Mouse (Mus musculus) ES-E14 (cell line): ENCODE measurements around the gene Ptges3l. TPM values are rescaled to one million over a fixed set of nuclear protein-coding genes. Genes with fewer than 3 reads are reported as not detected.

Experiments
- DNase-seq: peaks from one replicate; pipeline ENCODE4 v3.0.0-alpha.2; 2013; ENCODE audit warnings: low read depth, low spot score
- H3K27ac ChIP-seq: 2 replicates; pipeline ENCODE4 v1.5.1; 2012; ENCODE audit warnings: low read depth, mild to moderate bottlenecking, low read length, moderate library complexity, mixed read lengths; ENCODE audit not compliant: poor library complexity, insufficient read depth, severe bottlenecking
- H3K36me3 ChIP-seq: 2 replicates; pipeline ENCODE4 v1.6.1; 2012; ENCODE audit warnings: mild to moderate bottlenecking, low read length, moderate library complexity, mixed read lengths; ENCODE audit not compliant: control insufficient read depth, poor library complexity, insufficient read depth, severe bottlenecking
- H3K4me1 ChIP-seq, 2 experiments: fragments of 150-350 bp in 1 of 2; sonication (generic) in 1 of 2; 2 replicates each; pipeline ENCODE4 v1.6.1; 2012; ENCODE audit warnings: low read length in 2 of 2, mild to moderate bottlenecking in 1 of 2, mixed read lengths in 1 of 2; ENCODE audit not compliant: control insufficient read depth in 2 of 2, insufficient read depth in 2 of 2, poor library complexity in 1 of 2
- H3K4me3 ChIP-seq, 2 experiments: fragments of 150-350 bp in 1 of 2; sonication (generic) in 1 of 2; 2 replicates each; pipeline ENCODE4 v1.5.1; 2012; ENCODE audit warnings: low read length in 2 of 2, low read depth in 1 of 2, mild to moderate bottlenecking in 1 of 2, mixed read lengths in 1 of 2; ENCODE audit not compliant: insufficient read depth in 1 of 2, poor library complexity in 1 of 2, severe bottlenecking in 1 of 2
- H3K9ac ChIP-seq: 2 replicates; pipeline ENCODE4 v1.6.1; 2012; ENCODE audit warnings: low read depth, mild to moderate bottlenecking, low read length, mixed read lengths; ENCODE audit not compliant: poor library complexity, insufficient read depth, severe bottlenecking
- H3K9me3 ChIP-seq: fragments of 150-350 bp; sonication (generic); 2 replicates; pipeline ENCODE4 v1.6.1; 2012; ENCODE audit warnings: low read depth, mild to moderate bottlenecking, low read length; ENCODE audit not compliant: control insufficient read depth, insufficient read depth
- CHD2 ChIP-seq: IDR thresholded peaks from 2 replicates; pipeline ENCODE4 v1.6.1; 2014; ENCODE audit warnings: mild to moderate bottlenecking, low read depth, low read length, inconsistent platforms
- HCFC1 ChIP-seq: IDR thresholded peaks from 2 replicates; pipeline ENCODE4 v1.6.1; 2012; ENCODE audit warnings: low read length, inconsistent platforms, borderline replicate concordance; ENCODE audit not compliant: insufficient read depth
- MAFK ChIP-seq: IDR thresholded peaks from 2 replicates; pipeline ENCODE4 v1.6.1; 2014; ENCODE audit warnings: mild to moderate bottlenecking, low read depth, low read length, inconsistent platforms; ENCODE audit not compliant: insufficient read depth
- ZC3H11A ChIP-seq: IDR thresholded peaks from 2 replicates; pipeline ENCODE4 v1.6.1; 2012; ENCODE audit warnings: low read depth, mild to moderate bottlenecking, inconsistent platforms, low read length, borderline replicate concordance
- ZNF384 ChIP-seq: IDR thresholded peaks from 2 replicates; pipeline ENCODE4 v1.6.1; 2012; ENCODE audit warnings: low read depth, low read length, inconsistent platforms
- in situ Hi-C, 2 experiments: fragments of 600-800 bp; cut with MboI; formaldehyde crosslinking; loops; one replicate each; pipeline ENCODE4 v1.15.1; 2025; ENCODE audit warnings: low sequenced_read_pairs in 2 of 2, inconsistent platforms in 1 of 2; ENCODE audit not compliant: unreplicated experiment in 2 of 2
- total RNA-seq: library from RNA; depleted of rRNA; stranded (reverse); fragments of 300-350 nt; gene quantifications from 2 replicates; pipeline ENCODE4 v1.2.3, GENCODE M21; 2012; rRNA removed

The Ptges3l gene
- total RNA-seq, 1 experiment: 3.2 TPM

- in situ Hi-C loops: no loop called here
- H3K4me3 ChIP-seq: no peak overlapping the region
Observed at GRCm38 (mm10) chr11:101374421-101374938, 50.7 kb downstream of the Ptges3l start.

GRCm38 (mm10) chr11:101370141-101370540 lies 55.0 kb downstream of the Ptges3l start:
- Histone ChIP-seq H3K36me3 (no peaks in the 10 kb centered on the region), H3K9ac (no peak overlapping the region), H3K9me3 (no peaks in the 10 kb centered on the region), H3K4me1 (no peaks in the 10 kb centered on the region), H3K4me3 (no peak overlapping the region), H3K27ac (no peak overlapping the region)
- DNase-seq: no peak
- TF ChIP-seq ZC3H11A (no peak), CHD2 (no peak), MAFK (no peak)
- in situ Hi-C loops: no loop called here

More at GRCm38 (mm10) chr11:101374421-101374938, 50.7 kb downstream of the Ptges3l start:
- no peaks in the 10 kb centered on the region for H3K36me3 ChIP-seq
- H3K27ac ChIP-seq: no peak overlapping the region
- no peak overlapping the region for H3K9ac ChIP-seq
- TF ChIP-seq ZNF384 (no peak), HCFC1 (no peak), CHD2 (no peak), ZC3H11A (no peak), MAFK (no peak)
- no peak for DNase-seq
- no peaks in the 10 kb centered on the region for H3K4me1 ChIP-seq
- H3K9me3 ChIP-seq: no peaks in the 10 kb centered on the region

Other genes starting within 250 kb of the Ptges3l start
- 0.31 TPM in 1 of 2 replicates, not detected in the other for gene Ccr10, start 249.9 kb downstream of the Ptges3l start, total RNA-seq
- 18.3 and 18.9 TPM in 2 replicates for gene Ezh1, start 198.9 kb downstream of the Ptges3l start, total RNA-seq
- 4.0 and 5.6 TPM in 2 replicates for gene Ramp2, start 179.3 kb downstream of the Ptges3l start, total RNA-seq
- 105 and 135 TPM in 2 replicates for gene Vps25, start 171.6 kb downstream of the Ptges3l start, total RNA-seq
- gene Wnk4, start 164.8 kb downstream of the Ptges3l start, total RNA-seq: 0.49 and 1.1 TPM in 2 replicates
- 2.1 and 2.4 TPM in 2 replicates for gene Cntd1, start 146.3 kb downstream of the Ptges3l start, total RNA-seq
- 107 and 139 TPM in 2 replicates for gene Coa3, start 146.2 kb downstream of the Ptges3l start, total RNA-seq
- 80.6 and 89.2 TPM in 2 replicates for gene Becn1, start 123.0 kb downstream of the Ptges3l start, total RNA-seq
- 40.0 and 57.0 TPM in 2 replicates for gene Psme3, start 109.1 kb downstream of the Ptges3l start, total RNA-seq
- gene Aoc2, start 100.3 kb downstream of the Ptges3l start, total RNA-seq: 4.6 and 5.0 TPM in 2 replicates
- gene Aoc3, start 94.7 kb downstream of the Ptges3l start, total RNA-seq: 0.62 and 0.95 TPM in 2 replicates
- gene G6pc, start 57.8 kb downstream of the Ptges3l start, total RNA-seq: not detected in 2 replicates
- gene Aarsd1, start 7.7 kb downstream of the Ptges3l start, total RNA-seq: 73.2 and 79.4 TPM in 2 replicates
- gene Gm27029, start 537 bp downstream of the Ptges3l start, total RNA-seq: 1.3 and 5.4 TPM in 2 replicates
- gene Rundc1, start 248 bp downstream of the Ptges3l start, total RNA-seq: 6.9 and 7.6 TPM in 2 replicates
- gene Rpl27, start 17.0 kb upstream of the Ptges3l start, total RNA-seq: 1,298 and 1,307 TPM in 2 replicates
- gene Ifi35, start 23.1 kb upstream of the Ptges3l start, total RNA-seq: 5.0 and 9.1 TPM in 2 replicates
- gene Rnd2, start 39.7 kb upstream of the Ptges3l start, total RNA-seq: 8.9 and 10.4 TPM in 2 replicates
- 41.9 and 57.5 TPM in 2 replicates for gene Vat1, start 40.9 kb upstream of the Ptges3l start, total RNA-seq
- 61.1 and 63.5 TPM in 2 replicates for gene Brca1, start 126.6 kb upstream of the Ptges3l start, total RNA-seq
- 101 and 103 TPM in 2 replicates for gene Nbr1, start 126.8 kb upstream of the Ptges3l start, total RNA-seq
- gene Tmem106a, start 156.9 kb upstream of the Ptges3l start, total RNA-seq: 5.8 and 7.0 TPM in 2 replicates
- not detected in 2 replicates for gene Gm11634, start 173.9 kb upstream of the Ptges3l start, total RNA-seq
- gene Rdm1, start 201.9 kb upstream of the Ptges3l start, total RNA-seq: 81.1 and 99.0 TPM in 2 replicates
- 11.2 and 13.8 TPM in 2 replicates for gene Arl4d, start 240.2 kb upstream of the Ptges3l start, total RNA-seq